Mouse (Mus musculus): ENCODE results near the gene Klhdc1. TPM values are rescaled to one million over a fixed set of nuclear protein-coding genes. Genes with fewer than 3 reads are reported as not detected.

Klhdc1 gene
- total and polyA plus RNA-seq, 3 experiments = 6.4 to 8.2 (median 7.2) TPM

DNA sequence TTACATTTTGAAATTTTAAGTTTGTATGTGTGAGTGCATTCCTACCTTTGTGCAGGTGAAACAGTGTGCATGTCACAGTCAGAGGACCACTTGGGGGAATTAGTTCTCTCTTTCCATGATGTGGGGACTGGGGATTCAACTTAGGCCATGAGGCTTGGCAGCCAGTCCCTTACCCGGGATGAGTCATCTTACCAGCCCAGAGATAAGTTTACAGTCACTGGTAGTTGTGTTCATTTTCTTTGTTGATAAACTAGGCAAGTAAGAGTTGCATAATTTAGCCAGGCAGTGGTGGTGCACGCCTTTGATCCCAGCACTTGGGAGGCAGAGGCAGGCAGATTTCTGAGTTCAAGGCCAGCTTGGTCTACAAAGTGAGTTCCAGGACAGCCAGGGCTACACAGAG, 63.1 kb downstream of the Klhdc1 start:
- H3K4me1 ChIP-seq (ENCODE audit: control insufficient read depth in 1 of 2, insufficient read depth in 2 of 2) = peaks cover 0 to 7% of the 10 kb centered on the region in 2 experiments; a peak in 2 of 4 replicates

DNA sequence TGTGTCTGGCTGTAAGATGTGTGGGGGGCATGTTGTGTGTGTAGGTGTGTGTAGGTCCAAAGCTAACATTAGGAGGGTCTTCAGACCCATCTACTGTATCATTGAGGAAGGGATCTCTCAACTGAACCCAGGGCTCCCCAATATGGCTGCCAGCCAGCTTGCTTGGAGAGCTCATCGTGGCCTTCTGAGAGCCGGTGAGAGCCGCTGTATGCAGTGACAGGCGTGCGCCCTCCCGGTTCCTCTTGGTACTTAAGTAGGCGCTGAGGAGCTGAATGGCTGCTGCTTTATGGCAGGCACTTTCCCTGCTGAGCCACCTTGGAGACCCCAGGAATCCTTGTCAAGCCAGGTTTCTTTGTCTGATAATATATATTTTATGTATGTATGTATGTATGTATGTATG, 65.4 kb downstream of the Klhdc1 start:
- H3K27me3 ChIP-seq (replicated peaks) = no peaks in the 10 kb centered on the region
- no peaks in the 10 kb centered on the region for H3K79me2 ChIP-seq (replicated peaks; ENCODE audit: control insufficient read depth, extremely low read depth, insufficient read depth, poor library complexity, severe bottlenecking)
- H3K9ac ChIP-seq (ENCODE audit: insufficient read depth, low read depth) = no peak overlapping the region
- no peak for DNase-seq (ENCODE audit: extremely low read depth)
- no peaks in the 10 kb centered on the region for H3K9me3 ChIP-seq (replicated peaks; ENCODE audit: low read length)
- dilution Hi-C loops (cut with MboI; ENCODE audit: extremely low pct_ligation_motif_present, extremely low pct_unique_long_range_greater_than_20kb, low sequenced_read_pairs) (no loop called here), in situ Hi-C loops (cut with MboI; ENCODE audit: low pct_ligation_motif_present, low pct_unique_long_range_greater_than_20kb, low sequenced_read_pairs) (no loop called here)
- H3K4me3 ChIP-seq (replicated peaks in 1 of 3; ENCODE audit: low read depth in 2 of 3, low read length in 2 of 3, poor library complexity in 1 of 3) = no peak overlapping the region
- no peaks in the 10 kb centered on the region for H3K4me1 ChIP-seq (ENCODE audit: control insufficient read depth in 1 of 2, insufficient read depth in 2 of 2)
- no peak overlapping the region for H3K4me2 ChIP-seq (ENCODE audit: insufficient read depth, low read depth, poor library complexity, severe bottlenecking)
- no peak for TF ChIP-seq GABPA (IDR thresholded peaks at IDR 0.05; ENCODE audit: insufficient replicate concordance, low read depth, low read length)
- TF ChIP-seq MYC (IDR thresholded peaks at IDR 0.05; ENCODE audit: low read depth, low read length) = no peak
- TF ChIP-seq NELFE (IDR thresholded peaks at IDR 0.05; ENCODE audit: low read depth, low read length) = no peak
- no peak for TF ChIP-seq CTCF (conservative IDR thresholded peaks at IDR 0.05 in 1 of 2, IDR thresholded peaks at IDR 0.05 in 1 of 2; ENCODE audit: low read depth in 2 of 2, low read length in 2 of 2)
- no peak for TF ChIP-seq MXI1 (IDR thresholded peaks at IDR 0.05; ENCODE audit: low read depth, low read length)
- H3K27ac ChIP-seq (ENCODE audit: insufficient read depth, low read depth) = no peak overlapping the region
- peaks cover 78 to 94% of the 10 kb centered on the region in 2 experiments for H3K36me3 ChIP-seq (replicated peaks in 1 of 2; ENCODE audit: control insufficient read depth in 1 of 2, insufficient read depth in 1 of 2, low read length in 1 of 2)

More for the DNA sequence above, 63.1 kb downstream of the Klhdc1 start:
- Histone ChIP-seq H3K4me3 (replicated peaks in 1 of 3; ENCODE audit: low read depth in 2 of 3, low read length in 2 of 3, poor library complexity in 1 of 3) (no peak overlapping the region), H3K27ac (ENCODE audit: insufficient read depth, low read depth) (no peak overlapping the region), H3K4me2 (ENCODE audit: insufficient read depth, low read depth, poor library complexity, severe bottlenecking) (no peak overlapping the region), H3K27me3 (replicated peaks) (no peaks in the 10 kb centered on the region), H3K9me3 (replicated peaks; ENCODE audit: low read length) (no peaks in the 10 kb centered on the region), H3K79me2 (replicated peaks; ENCODE audit: control insufficient read depth, extremely low read depth, insufficient read depth, poor library complexity, severe bottlenecking) (peaks cover 3% of the 10 kb centered on the region), H3K36me3 (replicated peaks in 1 of 2; ENCODE audit: control insufficient read depth in 1 of 2, insufficient read depth in 1 of 2, low read length in 1 of 2) (peaks cover 63 to 89% of the 10 kb centered on the region in 2 experiments), H3K9ac (ENCODE audit: insufficient read depth, low read depth) (no peak overlapping the region)
- dilution Hi-C loops (cut with MboI; ENCODE audit: extremely low pct_ligation_motif_present, extremely low pct_unique_long_range_greater_than_20kb, low sequenced_read_pairs) = no loop called here
- no peak for DNase-seq (ENCODE audit: extremely low read depth)
- in situ Hi-C loops (cut with MboI; ENCODE audit: low pct_ligation_motif_present, low pct_unique_long_range_greater_than_20kb, low sequenced_read_pairs) = no loop called here
- TF ChIP-seq CHD1 (IDR thresholded peaks at IDR 0.05; ENCODE audit: low read depth, low read length) = no peak
- TF ChIP-seq ELF1 (IDR thresholded peaks at IDR 0.05; ENCODE audit: low read depth, low read length) = no peak
- no peak for TF ChIP-seq TBP (conservative IDR thresholded peaks at IDR 0.05; ENCODE audit: low read depth, low read length)
- TF ChIP-seq CTCF (conservative IDR thresholded peaks at IDR 0.05 in 1 of 2, IDR thresholded peaks at IDR 0.05 in 1 of 2; ENCODE audit: low read depth in 2 of 2, low read length in 2 of 2) = no peak
- no peak for TF ChIP-seq EP300 (IDR thresholded peaks at IDR 0.05; ENCODE audit: low read length)
- no peak for TF ChIP-seq GABPA (IDR thresholded peaks at IDR 0.05; ENCODE audit: insufficient replicate concordance, low read depth, low read length)
- no peak for TF ChIP-seq RCOR1 (conservative IDR thresholded peaks at IDR 0.05; ENCODE audit: low read depth, low read length)
- no peak for TF ChIP-seq SIN3A (IDR thresholded peaks at IDR 0.05; ENCODE audit: low read length)
- TF ChIP-seq HCFC1 (IDR thresholded peaks at IDR 0.05; ENCODE audit: low read depth, low read length) = no peak
- TF ChIP-seq USF1 (IDR thresholded peaks at IDR 0.05; ENCODE audit: low read depth, low read length) = no peak
- no peak for TF ChIP-seq POLR2AphosphoS2 (IDR thresholded peaks at IDR 0.05; ENCODE audit: low read depth, low read length)
- no peak for TF ChIP-seq MYC (IDR thresholded peaks at IDR 0.05; ENCODE audit: low read depth, low read length)
- no peak for TF ChIP-seq CHD2 (IDR thresholded peaks at IDR 0.05; ENCODE audit: low read length)
- TF ChIP-seq SMC3 (IDR thresholded peaks at IDR 0.05; ENCODE audit: low read depth, low read length) = no peak
- TF ChIP-seq ZNF384 (IDR thresholded peaks at IDR 0.05; ENCODE audit: low read depth, low read length) = no peak
- no peak for TF ChIP-seq KAT2A (IDR thresholded peaks at IDR 0.05; ENCODE audit: insufficient replicate concordance, low read length)
- no peak for TF ChIP-seq USF2 (conservative IDR thresholded peaks at IDR 0.05; ENCODE audit: low read depth, low read length)
- TF ChIP-seq E2F4 (IDR thresholded peaks at IDR 0.05; ENCODE audit: insufficient replicate concordance, low read depth, low read length) = no peak
- TF ChIP-seq TCF12 (IDR thresholded peaks at IDR 0.05; ENCODE audit: low read depth, low read length) = no peak
